Mouse (Mus musculus): Measurements from ENCODE around the gene Picalm.
"Not testable (repeated sequence)": the region's sequence is repeated elsewhere in the genome, so short reads cannot be mapped to it uniquely, and the experiment has no call there.

The Picalm gene

GRCm38 (mm10) chr7:90131831-90132241 lies 1.8 kb downstream of the Picalm start:
- no peak for DNase-seq (ENCODE audit: low spot score)

DNA sequence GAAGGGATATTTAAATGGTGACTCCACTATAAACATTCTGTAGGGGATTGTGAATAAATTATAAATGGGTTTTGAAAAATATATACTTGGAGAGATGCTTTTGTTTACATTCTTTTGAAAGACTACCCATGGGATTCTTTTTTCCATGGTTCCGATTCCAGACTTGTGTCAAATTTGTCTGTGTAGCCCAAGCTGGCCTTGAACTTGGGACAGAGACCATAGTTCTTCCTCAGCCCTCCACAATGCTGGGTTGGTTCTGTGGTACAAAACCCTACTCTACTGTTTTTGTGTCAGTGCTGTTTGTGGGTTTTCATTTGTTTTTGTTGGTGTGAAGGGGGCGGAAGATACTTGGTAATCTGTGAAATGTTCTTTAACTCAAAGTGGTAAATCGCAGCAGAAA lies 2.3 kb downstream of the Picalm start:
- no peak for DNase-seq (ENCODE audit: low spot score)

- no peak for DNase-seq (ENCODE audit: low spot score)
Observed at GRCm38 (mm10) chr7:90136736-90137135, 6.7 kb downstream of the Picalm start.

- DNase-seq (ENCODE audit: low spot score), result no peak
Observed at GRCm38 (mm10) chr7:90138359-90138758, 8.3 kb downstream of the Picalm start.

GRCm38 (mm10) chr7:90140290-90140689 lies 10.3 kb downstream of the Picalm start:
- DNase-seq (ENCODE audit: low spot score), result no peak

DNA sequence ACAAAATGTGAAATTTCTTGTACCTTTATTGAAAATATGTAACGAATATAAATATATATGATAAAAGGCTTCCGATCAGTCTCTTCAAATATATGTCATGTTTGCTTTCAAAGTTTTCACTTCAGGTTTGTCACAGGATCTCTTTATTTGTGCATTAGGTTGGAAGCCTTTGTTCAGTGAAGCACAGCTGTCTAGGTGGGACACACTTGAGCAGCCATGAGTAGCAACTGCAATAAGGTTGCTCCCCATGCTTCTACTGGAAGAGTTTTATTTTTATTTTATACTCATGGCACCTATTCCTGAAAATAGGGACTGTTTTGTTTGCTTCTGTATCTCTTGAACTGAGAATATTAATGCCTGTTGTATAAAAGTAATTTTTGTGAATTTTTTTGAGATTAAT lies 14.3 kb downstream of the Picalm start:
- no peak for DNase-seq (ENCODE audit: low spot score)

DNA sequence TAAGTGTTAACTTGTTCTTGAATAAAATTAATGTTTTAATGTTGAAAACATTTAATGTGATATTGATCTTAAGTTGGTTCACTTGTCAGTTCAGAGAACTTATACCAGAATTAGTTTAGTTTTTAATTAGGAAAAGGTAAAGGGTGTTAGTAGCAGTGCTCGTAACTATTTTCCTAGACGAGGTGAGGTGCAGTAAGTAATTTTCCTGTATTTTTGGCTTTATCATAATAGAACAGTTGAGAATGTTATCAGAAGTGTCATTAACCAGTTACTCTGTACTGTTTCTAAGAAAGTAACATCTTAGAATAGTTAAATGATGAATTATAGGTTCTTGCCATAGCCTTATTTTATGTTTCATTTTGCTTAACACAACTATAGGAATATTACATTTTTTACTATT lies 15.0 kb downstream of the Picalm start:
- DNase-seq (ENCODE audit: low spot score), result no peak

GRCm38 (mm10) chr7:90145376-90145775 lies 15.4 kb downstream of the Picalm start:
- DNase-seq (ENCODE audit: low spot score), result no peak

- DNase-seq (ENCODE audit: low spot score), result no peak
Observed at GRCm38 (mm10) chr7:90145897-90146296, 15.9 kb downstream of the Picalm start.

DNA sequence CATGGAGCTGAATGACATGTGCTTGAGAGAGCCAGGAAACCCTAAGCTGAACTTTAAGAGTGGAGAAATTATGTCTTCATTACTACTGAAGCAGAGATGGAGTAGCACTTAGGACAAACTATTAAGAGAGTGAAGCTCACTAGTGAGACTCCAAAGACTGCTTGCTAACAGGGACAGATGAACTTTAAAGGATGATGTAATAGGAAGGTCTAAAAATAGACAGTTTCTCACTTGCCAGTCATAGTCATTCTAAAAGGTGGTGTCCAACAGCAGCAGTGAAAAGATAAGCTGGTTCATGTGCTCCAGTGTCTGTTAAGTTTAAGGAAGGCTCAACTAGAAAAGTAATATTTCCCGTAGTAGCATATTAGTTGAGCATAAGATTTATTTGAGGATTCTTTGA lies 16.3 kb downstream of the Picalm start:
- no peak for DNase-seq (ENCODE audit: low spot score)

DNA sequence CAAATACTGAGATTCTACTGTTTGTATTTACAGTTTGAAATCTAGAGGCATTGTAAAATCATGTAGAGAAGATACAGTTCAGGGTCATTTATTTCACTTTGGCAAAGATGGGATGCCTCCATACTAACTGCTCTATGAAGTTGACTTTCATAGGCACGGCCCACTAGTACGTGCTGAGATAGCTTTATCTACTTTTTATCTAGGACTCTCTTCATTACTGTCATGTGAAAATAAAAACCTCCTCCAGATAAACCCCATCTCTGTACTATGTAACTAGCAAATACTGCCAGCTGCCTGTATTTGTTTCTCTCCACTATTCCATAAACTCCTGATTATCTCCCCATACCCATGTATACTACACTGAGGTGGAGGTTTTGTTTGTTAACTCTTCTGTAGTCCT lies 18.0 kb downstream of the Picalm start:
- DNase-seq (ENCODE audit: low spot score), result no peak

DNA sequence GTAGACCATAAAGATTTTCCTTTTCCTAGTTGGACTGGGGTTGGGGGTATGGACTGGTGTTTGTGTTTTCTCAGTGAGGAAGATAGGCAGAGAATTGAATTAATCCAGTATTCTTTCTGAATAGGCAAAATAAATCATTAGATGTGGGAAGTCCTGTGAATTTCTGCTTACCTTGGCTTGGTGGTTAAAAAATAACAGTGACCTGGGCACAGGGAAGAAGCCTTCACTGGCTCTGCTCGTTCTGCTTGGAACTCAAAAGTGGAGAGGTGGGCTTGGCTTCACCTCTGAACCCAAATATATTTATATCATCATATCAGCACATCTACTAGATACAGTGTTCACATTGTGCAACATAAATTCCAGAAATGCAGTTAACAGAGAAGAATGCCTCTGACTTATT lies 18.5 kb downstream of the Picalm start:
- no peak for DNase-seq (ENCODE audit: low spot score)

GRCm38 (mm10) chr7:90150311-90150710 lies 20.3 kb downstream of the Picalm start:
- DNase-seq (ENCODE audit: low spot score), result peak; percentile 44

DNA sequence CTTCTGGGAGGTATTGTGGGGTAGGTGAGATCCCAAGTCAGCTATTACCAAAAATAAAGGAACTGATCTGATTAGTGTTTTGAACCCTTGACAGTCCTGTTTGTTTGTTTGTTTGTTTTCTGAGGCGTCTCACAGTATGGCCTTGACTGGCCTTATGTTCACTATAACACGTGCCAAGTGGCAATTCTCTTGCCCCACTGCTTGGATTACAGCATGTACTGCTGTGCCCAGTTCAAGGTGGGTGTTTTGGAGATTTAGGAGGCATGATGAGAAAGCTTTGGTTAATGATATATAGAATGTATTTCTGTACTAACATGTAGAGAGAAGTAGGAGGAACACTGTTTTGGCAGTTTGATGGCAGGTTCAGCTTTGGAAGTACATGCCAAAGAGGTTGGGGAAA lies 28.0 kb downstream of the Picalm start:
- no peak for DNase-seq (ENCODE audit: low spot score)

GRCm38 (mm10) chr7:90160598-90160997 lies 30.6 kb downstream of the Picalm start:
- DNase-seq (ENCODE audit: low spot score), result no peak

- no peak for DNase-seq (ENCODE audit: low spot score)
Observed at GRCm38 (mm10) chr7:90164276-90164675, 34.3 kb downstream of the Picalm start.

GRCm38 (mm10) chr7:90165970-90166369 lies 36.0 kb downstream of the Picalm start:
- no peak for DNase-seq (ENCODE audit: low spot score)

- DNase-seq (ENCODE audit: low spot score), result not testable (repeated sequence)
Observed at GRCm38 (mm10) chr7:90167777-90168176, 37.8 kb downstream of the Picalm start.

DNA sequence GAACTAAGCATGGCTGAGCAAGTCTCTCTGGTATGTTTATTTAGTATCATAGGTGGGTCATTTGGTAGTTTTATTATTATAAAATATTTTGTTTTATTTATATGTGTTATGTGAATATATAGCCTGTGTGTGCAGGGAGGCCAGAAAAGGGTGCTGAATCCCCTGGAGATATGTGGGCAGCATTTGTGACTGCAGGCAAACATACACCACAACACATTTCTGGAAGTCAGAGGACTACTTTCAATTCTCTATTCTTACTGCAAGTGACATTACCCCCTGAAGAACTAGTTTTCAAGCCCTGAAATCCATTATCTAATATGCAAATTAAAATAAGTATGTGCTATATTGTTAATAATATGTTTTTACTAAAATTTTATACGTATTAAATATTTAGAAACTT lies 43.8 kb downstream of the Picalm start:
- no peak for DNase-seq (ENCODE audit: low spot score)

- DNase-seq (ENCODE audit: low spot score), result no peak
Observed at GRCm38 (mm10) chr7:90175576-90175975, 45.6 kb downstream of the Picalm start.

- no peak for DNase-seq (ENCODE audit: low spot score)
Observed at GRCm38 (mm10) chr7:90180635-90181034, 50.6 kb downstream of the Picalm start.

- no peak for DNase-seq (ENCODE audit: low spot score)
Observed at GRCm38 (mm10) chr7:90200251-90200650, 70.2 kb downstream of the Picalm start.

DNA sequence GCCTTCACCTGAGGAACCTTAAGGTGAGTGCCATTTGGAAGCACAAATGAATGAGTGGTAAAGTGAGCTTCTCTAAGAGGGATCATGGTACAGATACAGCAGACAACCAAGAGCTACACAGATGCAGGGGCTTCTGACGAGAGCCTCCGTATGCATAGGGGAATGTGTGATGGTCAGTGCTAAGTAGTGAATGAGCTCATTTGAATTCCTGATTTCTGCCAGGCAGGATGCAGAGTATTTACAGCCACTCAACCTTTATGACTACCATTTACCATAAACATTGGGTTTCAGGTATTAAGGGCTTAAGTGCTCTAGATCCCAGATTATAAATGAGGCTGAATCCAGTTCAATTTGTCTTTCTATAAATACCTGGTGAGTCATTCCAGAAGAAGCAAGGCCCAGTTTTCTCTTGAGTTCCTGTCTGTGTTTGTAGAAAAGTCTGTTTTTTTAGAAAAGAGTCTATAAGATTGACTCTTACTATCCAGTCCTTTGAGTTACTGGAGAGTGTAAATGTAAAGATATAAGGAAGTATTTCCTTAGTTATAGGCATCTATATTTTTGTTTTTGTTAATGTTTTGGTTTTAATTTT lies 72.0 kb downstream of the Picalm start:
- DNase-seq (ENCODE audit: low spot score), result no peak

- DNase-seq (ENCODE audit: low spot score), result no peak
Observed at GRCm38 (mm10) chr7:90203914-90204313, 73.9 kb downstream of the Picalm start.

DNA sequence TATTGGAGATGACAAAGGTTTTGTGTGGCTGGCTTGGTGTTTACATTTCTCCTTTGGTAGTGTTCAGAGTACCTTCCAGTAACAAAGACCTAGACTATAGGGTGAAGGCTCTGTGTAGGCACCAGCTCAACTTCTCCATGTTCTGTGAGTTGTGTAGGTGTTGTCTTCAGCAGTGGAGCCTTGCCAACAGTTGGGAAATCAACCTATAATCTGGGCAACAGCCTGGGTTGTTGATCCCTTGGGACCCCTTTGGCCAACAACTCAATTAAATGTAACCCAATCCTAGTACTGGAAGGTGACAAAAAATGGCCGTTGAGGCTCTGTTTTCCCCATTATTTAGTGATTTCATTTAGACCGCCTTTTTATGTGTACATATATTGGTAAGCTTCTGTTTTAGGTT lies 80.1 kb downstream of the Picalm start:
- DNase-seq (ENCODE audit: low spot score), result no peak
